Mouse (Mus musculus) midbrain, postnatal 0 days (tissue): Measurements from ENCODE around the gene Btrc. TPM values are rescaled to one million over a fixed set of nuclear protein-coding genes. Genes with fewer than 3 reads are reported as not detected.

Source experiments
- ATAC-seq: fragments of 200-750 bp; cut with Nextera tagmentation; 2 replicates; pipeline ENCODE4 v1.8.0; 2017; ENCODE audit warnings: moderate number of reproducible peaks, mild to moderate bottlenecking, moderate TSS enrichment, moderate library complexity; ENCODE audit not compliant: low FRiP score
- DNase-seq: peaks from one replicate; pipeline ENCODE4 v3.0.0-alpha.2; 2015; ENCODE audit warnings: low spot score
- H3K27ac ChIP-seq: fragments of 300-500 bp; sonication (generic); 2 replicates; pipeline ENCODE4 v1.5.1; 2014; ENCODE audit warnings: low read depth, mild to moderate bottlenecking, low read length, mixed read lengths
- H3K27me3 ChIP-seq: fragments of 300-500 bp; sonication (generic); 2 replicates; pipeline ENCODE4 v1.6.1; 2014; ENCODE audit warnings: low read length, control low read depth, mixed read lengths; ENCODE audit not compliant: insufficient read depth
- H3K36me3 ChIP-seq: fragments of 300-500 bp; sonication (generic); 2 replicates; pipeline ENCODE4 v1.6.1; 2014; ENCODE audit warnings: low read length, control low read depth, mixed read lengths; ENCODE audit not compliant: insufficient read depth
- H3K4me1 ChIP-seq: fragments of 300-500 bp; sonication (generic); 2 replicates; pipeline ENCODE4 v1.6.1; 2014; ENCODE audit warnings: mild to moderate bottlenecking, control low read depth, antibody characterized with exemption, low read length, mixed read lengths; ENCODE audit not compliant: insufficient read depth
- H3K4me2 ChIP-seq: fragments of 300-500 bp; sonication (generic); 2 replicates; pipeline ENCODE4 v1.6.1; 2014; ENCODE audit warnings: low read depth, mild to moderate bottlenecking, low read length, mixed read lengths; ENCODE audit not compliant: poor library complexity, severe bottlenecking
- H3K4me3 ChIP-seq: fragments of 300-500 bp; sonication (generic); 2 replicates; pipeline ENCODE4 v1.5.1; 2014; ENCODE audit warnings: low read depth, mild to moderate bottlenecking, low read length, moderate library complexity
- H3K9ac ChIP-seq: fragments of 300-500 bp; sonication (generic); replicated peaks from 2 replicates; pipeline ENCODE4 v1.6.1; 2014; ENCODE audit warnings: mild to moderate bottlenecking, low read length, moderate library complexity, mixed read lengths; ENCODE audit not compliant: poor library complexity, severe bottlenecking
- H3K9me3 ChIP-seq: fragments of 300-500 bp; sonication (generic); 2 replicates; pipeline ENCODE4 v1.6.1; 2016; ENCODE audit warnings: low read length, control low read depth
- CTCF ChIP-seq: IDR thresholded peaks from 2 replicates; pipeline ENCODE4 v1.5.1; 2016; ENCODE audit warnings: antibody characterized with exemption, mild to moderate bottlenecking
- WGBS: fragments of 180-500 bp; shearing (Covaris S2); extraction: QIAGEN DNeasy Blood & Tissue Kit; methylation state at CpG from one replicate; pipeline ENCODE4 v1.1.7; 2014; 5-methylcytosine and 5-hydroxymethylcytosine counted together
- polyA plus RNA-seq: library from polyadenylated mRNA; unstranded; fragments of >200 nt; fragmentation: Nextera tagmentation; extraction: Ambion mirVana; gene quantifications from 2 replicates; pipeline ENCODE4 v1.2.1, GENCODE M21; 2015
- total RNA-seq: library from RNA; depleted of rRNA; stranded (reverse); fragments of >200 nt; gene quantifications from 2 replicates; pipeline ENCODE4 v1.2.3, GENCODE M21; 2014; rRNA removed

Btrc gene
- total and polyA plus RNA-seq, 2 experiments from 2014 or later: 52.8 to 60.1 TPM

DNA sequence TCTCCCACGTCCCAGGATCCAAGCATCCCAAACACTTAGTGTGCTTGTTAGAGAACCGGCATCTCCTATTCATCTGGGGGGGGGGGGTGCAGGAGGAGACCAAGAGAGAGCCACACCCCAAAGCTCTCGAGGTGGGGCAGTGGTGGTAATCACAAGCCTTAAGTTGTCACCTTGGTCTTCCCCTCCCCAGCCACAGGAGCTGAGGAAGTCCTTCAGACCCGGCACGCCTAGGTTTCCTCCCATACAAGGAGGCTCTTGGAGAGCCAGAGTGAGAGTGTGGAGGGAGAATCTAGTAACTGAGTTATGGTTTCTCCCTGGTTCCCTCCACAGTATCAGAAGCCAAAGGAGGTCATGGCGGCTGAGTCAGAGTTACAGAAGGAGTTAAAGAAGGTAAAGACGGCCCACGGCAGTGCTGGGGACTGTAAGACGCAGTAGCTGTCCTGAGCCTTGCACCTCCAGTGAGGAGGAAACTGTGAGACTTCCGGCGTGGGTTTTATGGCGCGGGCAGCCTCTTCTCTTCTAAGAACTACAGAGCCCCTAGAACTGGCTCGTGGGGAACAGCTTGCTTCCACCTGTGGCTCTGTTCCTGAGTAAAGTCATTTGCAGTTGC lies 213.7 kb downstream of the Btrc start:
- no peak overlapping the region for H3K27ac ChIP-seq
- TF ChIP-seq CTCF: no peak
- no peaks in the 10 kb centered on the region for H3K9me3 ChIP-seq
- WGBS: 86% methylated on average over 14 of the region's 14 CpGs
- H3K36me3 ChIP-seq: peaks cover 40% of the 10 kb centered on the region
- no peaks in the 10 kb centered on the region for H3K27me3 ChIP-seq
- no peak overlapping the region for H3K4me3 ChIP-seq
- no peak for DNase-seq
- no peak overlapping the region for H3K9ac ChIP-seq
- H3K4me1 ChIP-seq: no peaks in the 10 kb centered on the region
- no peak overlapping the region for H3K4me2 ChIP-seq
- ATAC-seq: no peak

DNA sequence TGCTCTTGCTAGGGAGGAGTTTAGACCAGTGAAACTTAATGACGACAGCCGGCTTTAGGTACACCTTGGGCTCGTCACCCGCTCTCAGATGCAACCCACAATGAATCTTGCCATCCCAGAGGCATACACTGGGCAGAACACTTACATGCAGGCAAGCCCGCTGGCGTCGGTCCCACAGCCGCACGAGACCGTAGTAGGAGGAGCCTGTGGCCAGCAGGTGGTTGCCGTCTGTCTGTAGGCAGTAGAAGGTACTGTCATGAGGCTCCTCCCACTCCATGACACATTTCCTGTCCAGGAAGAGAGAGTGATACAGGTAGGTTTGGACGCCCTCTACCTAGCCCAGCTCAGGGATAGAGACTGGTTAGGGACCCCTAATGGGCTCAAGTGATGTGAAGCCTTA lies 215.4 kb downstream of the Btrc start:
- Histone ChIP-seq H3K27me3 (no peaks in the 10 kb centered on the region), H3K27ac (no peak overlapping the region), H3K36me3 (peaks cover 33% of the 10 kb centered on the region), H3K4me1 (no peaks in the 10 kb centered on the region), H3K9me3 (no peaks in the 10 kb centered on the region), H3K4me3 (no peak overlapping the region), H3K4me2 (no peak overlapping the region), H3K9ac (no peak overlapping the region)
- ATAC-seq (no peak), DNase-seq (no peak)
- 89% methylated on average over 12 of the region's 12 CpGs for WGBS
- TF ChIP-seq CTCF: no peak

DNA sequence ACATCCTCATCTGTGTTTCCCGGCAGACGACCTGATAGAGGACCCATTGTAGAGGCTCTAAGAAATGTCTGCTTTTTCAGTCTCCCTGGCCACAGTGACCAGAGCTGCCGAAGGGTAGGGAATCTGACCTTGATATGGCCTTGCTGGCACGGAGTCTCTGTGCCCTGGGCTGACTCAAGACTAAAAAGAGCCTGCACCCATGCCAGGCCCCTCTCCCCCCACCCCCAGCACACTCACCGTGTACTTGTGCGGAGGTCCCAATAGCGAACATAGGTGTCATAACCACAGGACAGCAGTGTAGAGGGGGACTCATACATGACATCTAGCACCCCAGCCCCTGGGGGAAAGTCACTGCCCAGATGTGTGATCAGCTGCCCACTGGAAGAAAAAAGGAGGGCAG lies 215.9 kb downstream of the Btrc start:
- Histone ChIP-seq H3K27me3 (no peaks in the 10 kb centered on the region), H3K9me3 (no peaks in the 10 kb centered on the region), H3K9ac (no peak overlapping the region), H3K27ac (no peak overlapping the region), H3K4me2 (no peak overlapping the region), H3K36me3 (peaks cover 30% of the 10 kb centered on the region), H3K4me3 (no peak overlapping the region), H3K4me1 (no peaks in the 10 kb centered on the region)
- TF ChIP-seq CTCF: no peak
- DNase-seq (no peak), ATAC-seq (no peak)
- WGBS: 83% methylated on average over 7 of the region's 7 CpGs

Other genes starting within 250 kb of the Btrc start
- gene Tlx1, start 213.1 kb upstream of the Btrc start, total RNA-seq: not detected in 2 replicates
- not detected in 2 replicates for gene Tlx1, start 213.1 kb upstream of the Btrc start, polyA plus RNA-seq
- 1.3 and 2.1 TPM in 2 replicates for gene Lbx1, start 127.9 kb upstream of the Btrc start, total RNA-seq
- 0.10 TPM in 1 of 2 replicates, not detected in the other for gene Lbx1, start 127.9 kb upstream of the Btrc start, polyA plus RNA-seq
- 9.9 and 12.1 TPM in 2 replicates for gene Poll, start 196.8 kb downstream of the Btrc start, total RNA-seq
- 8.9 and 10.4 TPM in 2 replicates for gene Poll, start 196.8 kb downstream of the Btrc start, polyA plus RNA-seq
- 15.7 and 20.9 TPM in 2 replicates for gene Gm17018, start 196.9 kb downstream of the Btrc start, total RNA-seq
- gene Gm17018, start 196.9 kb downstream of the Btrc start, polyA plus RNA-seq: 83.7 and 84.4 TPM in 2 replicates